Mouse (Mus musculus) CH12.LX (cell line): ENCODE measurements at regions not wholly inside any gene's neighbourhood (a gene's known extent, or its start where the extent isn't known, plus 50 kb on each side); places are given as distances from the start of the nearest gene placed in this dataset.

Experiments used
- DNase-seq: peaks from one replicate; pipeline ENCODE4 v3.0.0-alpha.2; 2013; ENCODE audit errors: extremely low read depth
- H3K27ac ChIP-seq: 2 replicates; pipeline ENCODE4 v1.5.1; 2012; ENCODE audit warnings: low read depth, mild to moderate bottlenecking, control low read depth, moderate library complexity; ENCODE audit not compliant: insufficient read depth
- H3K27me3 ChIP-seq: replicated peaks from 2 replicates; pipeline ENCODE3; 2012; ENCODE audit warnings: inconsistent platforms
- H3K36me3 ChIP-seq, 2 experiments: replicated peaks in 1 of 2; 2 replicates each; pipeline versions ENCODE3 to v1.6.1; 2012; ENCODE audit warnings: inconsistent platforms in 1 of 2, low read length in 1 of 2, mild to moderate bottlenecking in 1 of 2, mixed read lengths in 1 of 2, moderate library complexity in 1 of 2; ENCODE audit not compliant: control insufficient read depth in 1 of 2, insufficient read depth in 1 of 2
- H3K4me1 ChIP-seq, 2 experiments: 2 replicates each; pipeline ENCODE4 v1.6.1; 2012; ENCODE audit warnings: inconsistent platforms in 1 of 2, moderate library complexity in 1 of 2; ENCODE audit not compliant: insufficient read depth in 2 of 2, control insufficient read depth in 1 of 2
- H3K4me2 ChIP-seq: 2 replicates; pipeline ENCODE4 v1.6.1; 2012; ENCODE audit warnings: low read depth, mild to moderate bottlenecking, control low read depth; ENCODE audit not compliant: poor library complexity, insufficient read depth, severe bottlenecking
- H3K4me3 ChIP-seq, 3 experiments: fragments of 150-350 bp in 1 of 3; sonication (generic) in 1 of 3; replicated peaks in 1 of 3; 2 replicates each; pipeline versions ENCODE3 to v1.5.1; 2011 to 2012; ENCODE audit warnings: low read depth in 2 of 3, low read length in 2 of 3, mild to moderate bottlenecking in 2 of 3, moderate library complexity in 2 of 3, control low read depth in 1 of 3, improper control_type of control experiment in 1 of 3, inconsistent platforms in 1 of 3, mixed read lengths in 1 of 3; ENCODE audit not compliant: poor library complexity in 1 of 3
- H3K79me2 ChIP-seq: replicated peaks from 2 replicates; pipeline ENCODE4 v1.6.1; 2012; ENCODE audit warnings: mild to moderate bottlenecking, moderate library complexity; ENCODE audit not compliant: control insufficient read depth, poor library complexity, insufficient read depth, severe bottlenecking; ENCODE audit errors: extremely low read depth
- H3K9ac ChIP-seq: 2 replicates; pipeline ENCODE4 v1.6.1; 2012; ENCODE audit warnings: low read depth, mild to moderate bottlenecking, control low read depth, moderate library complexity; ENCODE audit not compliant: insufficient read depth
- H3K9me3 ChIP-seq: replicated peaks from 2 replicates; pipeline ENCODE3; 2012; ENCODE audit warnings: low read length, inconsistent platforms, mixed read lengths
- BHLHE40 ChIP-seq: IDR thresholded peaks from 2 replicates; pipeline ENCODE4 v1.6.1; 2011; ENCODE audit warnings: mild to moderate bottlenecking, low read depth, low read length, improper control_type of control experiment
- CHD1 ChIP-seq: IDR thresholded peaks from 2 replicates; pipeline ENCODE4 v1.6.1; 2012; ENCODE audit warnings: low read depth, low read length, improper control_type of control experiment, inconsistent platforms
- CTCF ChIP-seq, 2 experiments: IDR thresholded peaks in 1 of 2; conservative IDR thresholded peaks in 1 of 2; 2 replicates each; pipeline ENCODE4 v1.5.1; 2011 to 2012; ENCODE audit warnings: low read depth in 2 of 2, low read length in 2 of 2, improper control_type of control experiment in 1 of 2, inconsistent platforms in 1 of 2, mild to moderate bottlenecking in 1 of 2, moderate library complexity in 1 of 2
- E2F4 ChIP-seq: IDR thresholded peaks from 2 replicates; pipeline ENCODE4 v1.6.1; 2011; ENCODE audit warnings: low read depth, low read length, improper control_type of control experiment; ENCODE audit not compliant: insufficient replicate concordance
- ELF1 ChIP-seq: IDR thresholded peaks from 2 replicates; pipeline ENCODE4 v1.6.1; 2014; ENCODE audit warnings: low read depth, mild to moderate bottlenecking, inconsistent platforms, low read length, improper control_type of control experiment
- EP300 ChIP-seq: IDR thresholded peaks from 2 replicates; pipeline ENCODE4 v1.6.1; 2011; ENCODE audit warnings: low read length, improper control_type of control experiment
- IRF4 ChIP-seq: IDR thresholded peaks from 2 replicates; pipeline ENCODE4 v1.6.1; 2014; ENCODE audit warnings: low read depth, mild to moderate bottlenecking, inconsistent platforms, low read length, improper control_type of control experiment
- JUN ChIP-seq: IDR thresholded peaks from 2 replicates; pipeline ENCODE4 v1.6.1; 2011; ENCODE audit warnings: low read depth, mild to moderate bottlenecking, low read length, improper control_type of control experiment, moderate library complexity; ENCODE audit not compliant: insufficient read depth
- MAFK ChIP-seq: IDR thresholded peaks from 2 replicates; pipeline ENCODE4 v1.6.1; 2011; ENCODE audit warnings: low read length, improper control_type of control experiment; ENCODE audit not compliant: insufficient replicate concordance
- MAX ChIP-seq: IDR thresholded peaks from 2 replicates; pipeline ENCODE4 v1.6.1; 2011; ENCODE audit warnings: low read length, improper control_type of control experiment
- MAZ ChIP-seq: IDR thresholded peaks from 2 replicates; pipeline ENCODE4 v1.6.1; 2012; ENCODE audit warnings: low read depth, mild to moderate bottlenecking, inconsistent platforms, low read length, improper control_type of control experiment, moderate library complexity
- MEF2A ChIP-seq: IDR thresholded peaks from 2 replicates; pipeline ENCODE4 v1.6.1; 2014; ENCODE audit warnings: low read depth, mild to moderate bottlenecking, inconsistent platforms, low read length, improper control_type of control experiment, borderline replicate concordance
- MXI1 ChIP-seq: IDR thresholded peaks from 2 replicates; pipeline ENCODE4 v1.6.1; 2011; ENCODE audit warnings: mild to moderate bottlenecking, low read depth, low read length, improper control_type of control experiment
- MYC ChIP-seq: IDR thresholded peaks from 2 replicates; pipeline ENCODE4 v1.6.1; 2011; ENCODE audit warnings: low read depth, mild to moderate bottlenecking, improper control_type of control experiment, low read length
- NELFE ChIP-seq: IDR thresholded peaks from 2 replicates; pipeline ENCODE4 v1.6.1; 2011; ENCODE audit warnings: low read depth, low read length, improper control_type of control experiment
- NRF1 ChIP-seq: IDR thresholded peaks from 2 replicates; pipeline ENCODE4 v1.6.1; 2014; ENCODE audit warnings: low read depth, mild to moderate bottlenecking, inconsistent platforms, low read length, improper control_type of control experiment, moderate library complexity
- PAX5 ChIP-seq: IDR thresholded peaks from 2 replicates; pipeline ENCODE4 v1.6.1; 2012; ENCODE audit warnings: low read length, inconsistent platforms, mixed read lengths
- POLR2AphosphoS2 ChIP-seq: IDR thresholded peaks from 2 replicates; pipeline ENCODE4 v1.6.1; 2011; ENCODE audit warnings: low read depth, low read length, improper control_type of control experiment
- SMC3 ChIP-seq: IDR thresholded peaks from 2 replicates; pipeline ENCODE4 v1.6.1; 2011; ENCODE audit warnings: low read depth, low read length, improper control_type of control experiment
- TCF12 ChIP-seq: IDR thresholded peaks from 2 replicates; pipeline ENCODE4 v1.6.1; 2014; ENCODE audit warnings: low read depth, mild to moderate bottlenecking, inconsistent platforms, low read length, improper control_type of control experiment
- UBTF ChIP-seq: IDR thresholded peaks from 2 replicates; pipeline ENCODE4 v1.6.1; 2012; ENCODE audit warnings: low read depth, mild to moderate bottlenecking, inconsistent platforms, low read length, improper control_type of control experiment, moderate library complexity
- USF1 ChIP-seq: IDR thresholded peaks from 2 replicates; pipeline ENCODE4 v1.6.1; 2014; ENCODE audit warnings: low read depth, mild to moderate bottlenecking, inconsistent platforms, low read length, improper control_type of control experiment
- ZC3H11A ChIP-seq: IDR thresholded peaks from 2 replicates; pipeline ENCODE4 v1.6.1; 2012; ENCODE audit warnings: low read depth, mild to moderate bottlenecking, inconsistent platforms, low read length, improper control_type of control experiment
- ZNF384 ChIP-seq: IDR thresholded peaks from 2 replicates; pipeline ENCODE4 v1.6.1; 2012; ENCODE audit warnings: low read depth, low read length, improper control_type of control experiment, inconsistent platforms
- dilution Hi-C: fragments of 300-500 bp; cut with MboI; formaldehyde crosslinking; loops from 2 replicates; pipeline ENCODE4 v1.14.3; 2020; ENCODE audit warnings: low sequenced_read_pairs; ENCODE audit not compliant: extremely low pct_unique_long_range_greater_than_20kb, extremely low pct_ligation_motif_present
- in situ Hi-C: fragments of 300-500 bp; cut with MboI; formaldehyde crosslinking; loops from 3 replicates; pipeline ENCODE4 v1.14.3; 2019; ENCODE audit warnings: low sequenced_read_pairs, low pct_ligation_motif_present, low pct_unique_long_range_greater_than_20kb, mixed read lengths

- Histone ChIP-seq H3K9me3 (no peaks in the 10 kb centered on the region), H3K36me3 (no peaks in the 10 kb centered on the region), H3K27ac (no peak overlapping the region)
- in situ Hi-C loops = no loop called here
- no peak for DNase-seq
- no peak for TF ChIP-seq MEF2A
- TF ChIP-seq MYC = no peak
- no peak for TF ChIP-seq E2F4
- TF ChIP-seq POLR2AphosphoS2 = no peak
- no peak for TF ChIP-seq BHLHE40
- TF ChIP-seq USF1 = no peak
- no peak for TF ChIP-seq TCF12
- no peak for TF ChIP-seq CHD1
- no peak for TF ChIP-seq MAX
- TF ChIP-seq NELFE = no peak
- no peak for TF ChIP-seq JUN
- TF ChIP-seq NRF1 = no peak
- TF ChIP-seq SMC3 = no peak
- TF ChIP-seq ZNF384 = no peak
- no peak for TF ChIP-seq PAX5
- TF ChIP-seq, all 38 proteins: peak for 0
- Histone ChIP-seq H3K27me3 (no peaks in the 10 kb centered on the region), H3K4me1 (no peaks in the 10 kb centered on the region), H3K4me3 (no peak overlapping the region), H3K79me2 (no peaks in the 10 kb centered on the region), H3K4me2 (no peak overlapping the region), H3K9ac (no peak overlapping the region)
- dilution Hi-C loops = no loop called here
Observed at GRCm38 (mm10) chr2:15166435-15167024, 111.7 kb upstream of the Nsun6 start.

GRCm38 (mm10) chr2:15165830-15166229, 111.0 kb upstream of the Nsun6 start:
- Histone ChIP-seq H3K9me3 (no peaks in the 10 kb centered on the region), H3K36me3 (no peaks in the 10 kb centered on the region), H3K27ac (no peak overlapping the region), H3K4me3 (no peak overlapping the region), H3K79me2 (no peaks in the 10 kb centered on the region), H3K9ac (no peak overlapping the region), H3K4me1 (no peaks in the 10 kb centered on the region), H3K27me3 (no peaks in the 10 kb centered on the region), H3K4me2 (no peak overlapping the region)
- in situ Hi-C loops (no loop called here), dilution Hi-C loops (no loop called here)
- TF ChIP-seq MXI1 (no peak), USF1 (no peak), E2F4 (no peak), NRF1 (no peak), CTCF (conservative IDR thresholded peaks at IDR 0.05 in 1 of 2, IDR thresholded peaks at IDR 0.05 in 1 of 2; ENCODE audit: low read depth in 2 of 2, low read length in 2 of 2) (no peak), JUN (no peak), MEF2A (no peak), ELF1 (no peak), UBTF (no peak), EP300 (no peak), SMC3 (no peak), ZC3H11A (no peak), MAFK (no peak), TCF12 (no peak), ZNF384 (no peak), MAZ (no peak), IRF4 (no peak)
- no peak for DNase-seq
